Mouse (Mus musculus): ENCODE results near the gene Tmsb10.

DNA sequence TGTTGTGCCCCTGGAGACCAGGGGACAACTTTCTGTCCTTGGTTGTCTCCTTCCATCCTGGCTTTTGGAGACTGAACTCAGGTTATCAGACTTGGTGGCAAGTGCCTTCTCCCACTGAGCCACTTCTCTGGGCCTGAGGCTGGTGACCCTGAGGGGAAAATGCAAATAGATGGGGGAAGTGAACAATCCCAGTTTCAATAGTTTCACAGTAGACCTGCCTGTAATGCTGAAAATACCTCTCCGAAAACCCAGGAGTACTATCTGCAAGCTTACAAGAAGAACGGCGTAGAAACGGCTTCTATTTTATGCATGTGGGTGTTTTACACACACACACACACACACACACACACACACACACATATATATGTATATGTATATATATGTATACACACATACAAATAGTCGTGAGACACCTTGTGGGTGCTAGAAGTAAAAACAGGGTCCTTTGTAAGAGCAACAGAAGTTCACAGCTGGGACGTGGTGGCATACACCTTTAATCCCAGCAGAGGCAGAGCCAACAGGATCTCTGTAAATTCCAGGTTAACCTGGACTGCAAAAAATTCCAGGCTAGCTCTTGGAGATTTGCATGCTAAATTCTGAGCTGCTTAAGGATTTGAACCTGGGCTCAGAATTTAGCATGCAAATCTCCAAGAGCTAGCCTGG is 44.3 kb downstream of the Tmsb10 start:
- TF ChIP-seq MAFK (IDR thresholded peaks at IDR 0.05; ENCODE audit: insufficient read depth, low read depth, low read length): no peak
- TF ChIP-seq ZC3H11A (IDR thresholded peaks at IDR 0.05; ENCODE audit: borderline replicate concordance, low read depth, low read length): no peak
